Mouse (Mus musculus): ENCODE data around the gene Gpr18. TPM values are rescaled to one million over a fixed set of nuclear protein-coding genes. Genes with fewer than 3 reads are reported as not detected.

The Gpr18 gene
- polyA plus RNA-seq (2016; fragmentation: Nextera tagmentation; extraction: Ambion mirVana): 0.34 TPM in 1 of 2 replicates, not detected in the other

- no peak for DNase-seq (ENCODE audit: low spot score)
- Histone ChIP-seq H3K4me1 (peaks cover 22% of the 10 kb centered on the region), H3K36me3 (peaks cover 39% of the 10 kb centered on the region), H3K4me3 (no peak within 1 kb of the TSS), H3K27ac (no peak within 1 kb of the TSS), H3K27me3 (ENCODE audit: insufficient read depth, poor library complexity, severe bottlenecking) (no peaks in the 10 kb centered on the region), H3K9me3 (no peaks in the 10 kb centered on the region)
- WGBS: 73% methylated on average over 8 of the region's 8 CpGs
Measured at GRCm38 (mm10) chr14:121915621-121916020, at the start of gene Gpr18. Gpr18 (minus strand) TSS chr14:121915781.

- Histone ChIP-seq H3K27me3 (ENCODE audit: insufficient read depth, poor library complexity, severe bottlenecking) (no peaks in the 10 kb centered on the region), H3K4me3 (peak within 1 kb of the TSS; percentile 24; the same call in 1 of the 2 replicates), H3K4me1 (peaks cover 32% of the 10 kb centered on the region), H3K36me3 (no peaks in the 10 kb centered on the region), H3K27ac (peak within 1 kb of the TSS; percentile 49), H3K9me3 (no peaks in the 10 kb centered on the region)
- WGBS: 18% methylated on average over 6 of the region's 6 CpGs
- no peak for DNase-seq (ENCODE audit: low spot score)
Measured at GRCm38 (mm10) chr14:121964990-121965389, 49.4 kb upstream of the Gpr18 start, which contains the start of gene Gpr183. Gpr183 (minus strand) TSS chr14:121965195.

- WGBS: 56% methylated on average over 4 of the region's 4 CpGs
- Histone ChIP-seq H3K4me3 (no peak overlapping the region), H3K9me3 (no peaks in the 10 kb centered on the region), H3K27ac (no peak overlapping the region), H3K36me3 (no peaks in the 10 kb centered on the region), H3K4me1 (peaks cover 32% of the 10 kb centered on the region), H3K27me3 (ENCODE audit: insufficient read depth, poor library complexity, severe bottlenecking) (no peaks in the 10 kb centered on the region)
- no peak for DNase-seq (ENCODE audit: low spot score)
Measured at GRCm38 (mm10) chr14:121963942-121964335, 48.4 kb upstream of the Gpr18 start.

- Histone ChIP-seq H3K27ac (no peak overlapping the region), H3K36me3 (no peaks in the 10 kb centered on the region), H3K4me3 (no peak overlapping the region), H3K4me1 (peaks cover 32% of the 10 kb centered on the region), H3K27me3 (ENCODE audit: insufficient read depth, poor library complexity, severe bottlenecking) (no peaks in the 10 kb centered on the region), H3K9me3 (no peaks in the 10 kb centered on the region)
- 80% methylated on average over 9 of the region's 9 CpGs for WGBS
- no peak for DNase-seq (ENCODE audit: low spot score)
Measured at GRCm38 (mm10) chr14:121963251-121963941, 47.8 kb upstream of the Gpr18 start.

- Histone ChIP-seq H3K4me3 (no peak overlapping the region), H3K27me3 (ENCODE audit: insufficient read depth, poor library complexity, severe bottlenecking) (no peaks in the 10 kb centered on the region), H3K36me3 (no peaks in the 10 kb centered on the region), H3K4me1 (peaks cover 32% of the 10 kb centered on the region), H3K9me3 (no peaks in the 10 kb centered on the region), H3K27ac (peak overlapping the region; percentile 67)
- no peak for DNase-seq (ENCODE audit: low spot score)
- 71% methylated on average over 14 of the region's 14 CpGs for WGBS
Measured at GRCm38 (mm10) chr14:121962128-121962890, 46.7 kb upstream of the Gpr18 start.

- Histone ChIP-seq H3K27ac (peak overlapping the region; percentile 67), H3K4me1 (peaks cover 32% of the 10 kb centered on the region), H3K4me3 (no peak overlapping the region), H3K9me3 (no peaks in the 10 kb centered on the region), H3K27me3 (ENCODE audit: insufficient read depth, poor library complexity, severe bottlenecking) (no peaks in the 10 kb centered on the region), H3K36me3 (no peaks in the 10 kb centered on the region)
- no peak for DNase-seq (ENCODE audit: low spot score)
- WGBS: 63% methylated on average over 12 of the region's 12 CpGs
Measured at GRCm38 (mm10) chr14:121961496-121962127, 46.0 kb upstream of the Gpr18 start.

GRCm38 (mm10) chr14:121960997-121961396 lies 45.4 kb upstream of the Gpr18 start:
- no peaks in the 10 kb centered on the region for H3K9me3 ChIP-seq
- no peak for DNase-seq (ENCODE audit: low spot score)
- H3K27me3 ChIP-seq (ENCODE audit: insufficient read depth, poor library complexity, severe bottlenecking): no peaks in the 10 kb centered on the region
- peaks cover 32% of the 10 kb centered on the region for H3K4me1 ChIP-seq
- no peaks in the 10 kb centered on the region for H3K36me3 ChIP-seq
- no peak overlapping the region for H3K4me3 ChIP-seq
- 35% methylated on average over 6 of the region's 6 CpGs for WGBS
- peak overlapping the region; percentile 67; the same call in 1 of the 2 replicates for H3K27ac ChIP-seq

- Histone ChIP-seq H3K4me3 (no peak overlapping the region), H3K4me1 (peaks cover 30% of the 10 kb centered on the region), H3K27ac (no peak overlapping the region), H3K36me3 (no peaks in the 10 kb centered on the region), H3K27me3 (ENCODE audit: insufficient read depth, poor library complexity, severe bottlenecking) (no peaks in the 10 kb centered on the region), H3K9me3 (no peaks in the 10 kb centered on the region)
- 82% methylated on average over 2 of the region's 2 CpGs for WGBS
- DNase-seq (ENCODE audit: low spot score): no peak
Measured at GRCm38 (mm10) chr14:121960531-121960930, 45.0 kb upstream of the Gpr18 start.

GRCm38 (mm10) chr14:121960031-121960430 lies 44.5 kb upstream of the Gpr18 start:
- DNase-seq (ENCODE audit: low spot score): no peak
- H3K27me3 ChIP-seq (ENCODE audit: insufficient read depth, poor library complexity, severe bottlenecking): no peaks in the 10 kb centered on the region
- peaks cover 26% of the 10 kb centered on the region for H3K4me1 ChIP-seq
- H3K36me3 ChIP-seq: no peaks in the 10 kb centered on the region
- no peak overlapping the region for H3K4me3 ChIP-seq
- WGBS: 92% methylated on average over 4 of the region's 4 CpGs
- no peaks in the 10 kb centered on the region for H3K9me3 ChIP-seq
- no peak overlapping the region for H3K27ac ChIP-seq

- Histone ChIP-seq H3K27ac (no peak overlapping the region), H3K4me3 (no peak overlapping the region), H3K27me3 (ENCODE audit: insufficient read depth, poor library complexity, severe bottlenecking) (no peaks in the 10 kb centered on the region), H3K4me1 (peaks cover 28% of the 10 kb centered on the region), H3K36me3 (no peaks in the 10 kb centered on the region), H3K9me3 (no peaks in the 10 kb centered on the region)
- DNase-seq (ENCODE audit: low spot score): peak; percentile 22
- 82% methylated on average over 3 of the region's 3 CpGs for WGBS
Measured at GRCm38 (mm10) chr14:121959538-121959980, 44.0 kb upstream of the Gpr18 start.

- no peaks in the 10 kb centered on the region for H3K9me3 ChIP-seq
- no peak overlapping the region for H3K27ac ChIP-seq
- peak; percentile 41 for DNase-seq (ENCODE audit: low spot score)
- no peaks in the 10 kb centered on the region for H3K27me3 ChIP-seq (ENCODE audit: insufficient read depth, poor library complexity, severe bottlenecking)
- peaks cover 33% of the 10 kb centered on the region for H3K4me1 ChIP-seq
- H3K4me3 ChIP-seq: no peak overlapping the region
- no peaks in the 10 kb centered on the region for H3K36me3 ChIP-seq
- WGBS: 79% methylated on average over 10 of the region's 10 CpGs
Measured at GRCm38 (mm10) chr14:121958751-121959537, 43.4 kb upstream of the Gpr18 start.

- no peaks in the 10 kb centered on the region for H3K36me3 ChIP-seq
- H3K27ac ChIP-seq: no peak overlapping the region
- no peaks in the 10 kb centered on the region for H3K9me3 ChIP-seq
- WGBS: 77% methylated on average over 3 of the region's 3 CpGs
- H3K4me3 ChIP-seq: no peak overlapping the region
- peaks cover 27% of the 10 kb centered on the region for H3K4me1 ChIP-seq
- peak; percentile 24 for DNase-seq (ENCODE audit: low spot score)
- no peaks in the 10 kb centered on the region for H3K27me3 ChIP-seq (ENCODE audit: insufficient read depth, poor library complexity, severe bottlenecking)
Measured at GRCm38 (mm10) chr14:121958041-121958750, 42.6 kb upstream of the Gpr18 start.
